8 mouse cellular contexts compared by ENCODE assay signal in genomic region chr16:32877343-32878156, GRCm38 (mm10). TPM values are rescaled to one million over a fixed set of nuclear protein-coding genes. Genes with fewer than 3 reads are reported as not detected.
DNase-seq lines count a peak whose midpoint lies in the region; ATAC-seq and TF ChIP-seq lines count a peak whose summit lies in the region.

Gene Fyttd1 (plus strand): TSS chr16:32877500.
Gene Rubcn (minus strand): TSS chr16:32877766.

- WGBS in forebrain, embryonic 12.5 days: 3% methylated on average over 80 of the region's 83 CpGs
- under 1% methylated on average over 77 of the region's 83 CpGs for WGBS in heart, postnatal 0 days
- 0% methylated on average over 75 of the region's 83 CpGs for WGBS in liver, postnatal 0 days (ENCODE audit: insufficient replicate concordance)
- under 1% methylated on average over 74 of the region's 83 CpGs for WGBS in neural tube, embryonic 14.5 days

- peaks cover 39% of the 10 kb centered on the region for H3K79me2 ChIP-seq in CH12.LX (replicated peaks; ENCODE audit: control insufficient read depth, extremely low read depth, insufficient read depth, poor library complexity, severe bottlenecking)

- peak within 1 kb of the TSS; percentile 40 for H3K27ac ChIP-seq in CH12.LX (ENCODE audit: insufficient read depth, low read depth)
- peak within 1 kb of the TSS; percentile 81 for H3K27ac ChIP-seq in forebrain, embryonic 12.5 days
- peak within 1 kb of the TSS; percentile 97 for H3K27ac ChIP-seq in heart, postnatal 0 days (ENCODE audit: low read depth)
- H3K27ac ChIP-seq in liver, postnatal 0 days (ENCODE audit: low read depth): peak within 1 kb of the TSS; percentile 86
- peak within 1 kb of the TSS; percentile 80 for H3K27ac ChIP-seq in neural tube, embryonic 14.5 days (ENCODE audit: low read depth, low read length)

- TF ChIP-seq EP300 in CH12.LX (IDR thresholded peaks at IDR 0.05; ENCODE audit: low read length): no peak
- peak; percentile 69; the same call in 1 of the 2 replicates for TF ChIP-seq EP300 in heart, postnatal 0 days (IDR thresholded peaks at IDR 0.05; ENCODE audit: low read depth)
- no peak for TF ChIP-seq EP300 in liver, postnatal 0 days (IDR thresholded peaks at IDR 0.05; ENCODE audit: low read depth)

- dilution Hi-C loops in CH12.LX (cut with MboI; ENCODE audit: extremely low pct_ligation_motif_present, extremely low pct_unique_long_range_greater_than_20kb, low sequenced_read_pairs): no loop called here

- peak; percentile 92; the same call in 1 of the 2 replicates for TF ChIP-seq POLR2A in CH12.LX (IDR thresholded peaks at IDR 0.05; ENCODE audit: low read depth, low read length)

- TF ChIP-seq CTCF in CH12.LX (conservative IDR thresholded peaks at IDR 0.05 in 1 of 2, IDR thresholded peaks at IDR 0.05 in 1 of 2; ENCODE audit: low read depth in 2 of 2, low read length in 2 of 2): peak in 1 of 2 experiments; percentile 74; a peak in 2 of 4 replicates
- TF ChIP-seq CTCF in heart, postnatal 0 days (IDR thresholded peaks at IDR 0.05; ENCODE audit: low read depth): peak; percentile 51
- peak; percentile 62 for TF ChIP-seq CTCF in liver, postnatal 0 days (IDR thresholded peaks at IDR 0.05; ENCODE audit: low read depth)

- peak; percentile 97 for ATAC-seq in forebrain, embryonic 12.5 days (ENCODE audit: low FRiP score)
- peak; percentile 98 for ATAC-seq in heart, postnatal 0 days (ENCODE audit: insufficient read depth, low read depth)
- ATAC-seq in liver, postnatal 0 days: peak; percentile 97
- ATAC-seq in neural tube, embryonic 14.5 days (ENCODE audit: low read depth): peak; percentile 97

- H3K27me3 ChIP-seq in CH12.LX (replicated peaks): no peaks in the 10 kb centered on the region
- no peaks in the 10 kb centered on the region for H3K27me3 ChIP-seq in forebrain, embryonic 12.5 days
- no peaks in the 10 kb centered on the region for H3K27me3 ChIP-seq in heart, postnatal 0 days (ENCODE audit: control insufficient read depth, insufficient read depth, low read length)
- no peaks in the 10 kb centered on the region for H3K27me3 ChIP-seq in liver, postnatal 0 days (ENCODE audit: insufficient read depth, low read length)
- peaks cover 2% of the 10 kb centered on the region; the same call in 1 of the 2 replicates for H3K27me3 ChIP-seq in neural tube, embryonic 14.5 days (ENCODE audit: control insufficient read depth, insufficient read depth, low read length)

- TF ChIP-seq RAD21 in CH12.LX (IDR thresholded peaks at IDR 0.05; ENCODE audit: low read depth, low read length): no peak; the same call in 1 of the 2 replicates

- H3K9ac ChIP-seq in CH12.LX (ENCODE audit: insufficient read depth, low read depth): peak within 1 kb of the TSS; percentile 94
- peak within 1 kb of the TSS; percentile 87 for H3K9ac ChIP-seq in forebrain, embryonic 12.5 days
- peak within 1 kb of the TSS; percentile 96 for H3K9ac ChIP-seq in heart, postnatal 0 days (replicated peaks; ENCODE audit: low read depth, low read length)
- H3K9ac ChIP-seq in liver, postnatal 0 days (replicated peaks): peak within 1 kb of the TSS; percentile 87
- H3K9ac ChIP-seq in neural tube, embryonic 14.5 days (replicated peaks; ENCODE audit: low read depth, low read length): peak within 1 kb of the TSS; percentile 82

- peak within 1 kb of the TSS; percentile 76 to 94 (median 90) for H3K4me3 ChIP-seq in CH12.LX (replicated peaks in 1 of 3; ENCODE audit: low read depth in 2 of 3, low read length in 2 of 3, poor library complexity in 1 of 3)
- H3K4me3 ChIP-seq in forebrain, embryonic 12.5 days (replicated peaks): peak within 1 kb of the TSS; percentile 94
- peak within 1 kb of the TSS; percentile 98 for H3K4me3 ChIP-seq in heart, postnatal 0 days (ENCODE audit: low read depth, low read length)
- peak within 1 kb of the TSS; percentile 75 for H3K4me3 ChIP-seq in liver, postnatal 0 days (ENCODE audit: low read depth, low read length)
- H3K4me3 ChIP-seq in neural tube, embryonic 14.5 days (ENCODE audit: low read depth, low read length): peak within 1 kb of the TSS; percentile 85

- no peaks in the 10 kb centered on the region for H3K9me3 ChIP-seq in CH12.LX (replicated peaks; ENCODE audit: low read length)
- no peaks in the 10 kb centered on the region for H3K9me3 ChIP-seq in forebrain, embryonic 12.5 days
- H3K9me3 ChIP-seq in heart, postnatal 0 days (replicated peaks; ENCODE audit: control insufficient read depth, low read length): no peaks in the 10 kb centered on the region
- no peaks in the 10 kb centered on the region for H3K9me3 ChIP-seq in liver, postnatal 0 days (ENCODE audit: low read length)
- no peaks in the 10 kb centered on the region for H3K9me3 ChIP-seq in neural tube, embryonic 14.5 days (ENCODE audit: control insufficient read depth, low read length)

- peak; percentile 93 for DNase-seq in CH12.LX (ENCODE audit: extremely low read depth)
- DNase-seq in c-Kit-positive CD71-positive TER-119-negative erythroid progenitor cells, embryonic 14.5 days (ENCODE audit: low read depth): peak; percentile 85
- DNase-seq in heart, postnatal 0 days (ENCODE audit: low spot score): peak; percentile 93
- peak; percentile 97 to 98 for DNase-seq in kidney, postnatal 4 days
- peak; percentile 95 for DNase-seq in liver, postnatal 0 days
- peak; percentile 95 for DNase-seq in testis, postnatal 10 days (ENCODE audit: low spot score)

- in situ Hi-C loops in CH12.LX (cut with MboI; ENCODE audit: low pct_ligation_motif_present, low pct_unique_long_range_greater_than_20kb, low sequenced_read_pairs): no loop called here

- peaks cover 3 to 32% of the 10 kb centered on the region in 2 experiments for H3K36me3 ChIP-seq in CH12.LX (replicated peaks in 1 of 2; ENCODE audit: control insufficient read depth in 1 of 2, insufficient read depth in 1 of 2, low read length in 1 of 2)
- H3K36me3 ChIP-seq in forebrain, embryonic 12.5 days (replicated peaks): no peaks in the 10 kb centered on the region
- no peaks in the 10 kb centered on the region for H3K36me3 ChIP-seq in heart, postnatal 0 days (replicated peaks; ENCODE audit: control insufficient read depth, insufficient read depth, low read length)
- no peaks in the 10 kb centered on the region for H3K36me3 ChIP-seq in liver, postnatal 0 days (replicated peaks; ENCODE audit: insufficient read depth, low read length)
- no peaks in the 10 kb centered on the region for H3K36me3 ChIP-seq in neural tube, embryonic 14.5 days (ENCODE audit: control insufficient read depth, insufficient read depth, low read length)

- peaks cover 12 to 74% of the 10 kb centered on the region in 2 experiments for H3K4me1 ChIP-seq in CH12.LX (ENCODE audit: control insufficient read depth in 1 of 2, insufficient read depth in 2 of 2)
- H3K4me1 ChIP-seq in forebrain, embryonic 12.5 days: peaks cover 13% of the 10 kb centered on the region
- H3K4me1 ChIP-seq in heart, postnatal 0 days (ENCODE audit: control insufficient read depth, insufficient read depth): peaks cover 22% of the 10 kb centered on the region
- peaks cover 16% of the 10 kb centered on the region for H3K4me1 ChIP-seq in liver, postnatal 0 days (ENCODE audit: insufficient read depth)
- H3K4me1 ChIP-seq in neural tube, embryonic 14.5 days (ENCODE audit: control insufficient read depth, insufficient read depth, low read length): peaks cover 16% of the 10 kb centered on the region

- peak within 1 kb of the TSS; percentile 79 for H3K4me2 ChIP-seq in CH12.LX (ENCODE audit: insufficient read depth, low read depth, poor library complexity, severe bottlenecking)
- peak within 1 kb of the TSS; percentile 90 for H3K4me2 ChIP-seq in forebrain, embryonic 12.5 days
- H3K4me2 ChIP-seq in heart, postnatal 0 days (ENCODE audit: low read depth, low read length): peak within 1 kb of the TSS; percentile 91
- peak within 1 kb of the TSS; percentile 92 for H3K4me2 ChIP-seq in liver, postnatal 0 days (ENCODE audit: low read depth, low read length)
- H3K4me2 ChIP-seq in neural tube, embryonic 14.5 days (ENCODE audit: low read depth, low read length): peak within 1 kb of the TSS; percentile 81

TF ChIP-seq in CH12.LX, 34 proteins besides CTCF, POLR2A, EP300 and RAD21 (continues in another document):
- TF ChIP-seq GABPA (IDR thresholded peaks at IDR 0.05; ENCODE audit: insufficient replicate concordance, low read depth, low read length): peak; percentile 74
- peak; percentile 38; the same call in 1 of the 2 replicates for TF ChIP-seq RCOR1 (conservative IDR thresholded peaks at IDR 0.05; ENCODE audit: low read depth, low read length)
- peak; percentile 65; the same call in 1 of the 2 replicates for TF ChIP-seq POLR2AphosphoS2 (IDR thresholded peaks at IDR 0.05; ENCODE audit: low read depth, low read length)
- peak; percentile 98 for TF ChIP-seq SIN3A (IDR thresholded peaks at IDR 0.05; ENCODE audit: low read length)
- TF ChIP-seq ZKSCAN1 (IDR thresholded peaks at IDR 0.05; ENCODE audit: borderline replicate concordance, low read depth, low read length): no peak
- peak; percentile 70 for TF ChIP-seq MEF2A (IDR thresholded peaks at IDR 0.05; ENCODE audit: borderline replicate concordance, low read depth, low read length)
- peak; percentile 99 for TF ChIP-seq MAZ (IDR thresholded peaks at IDR 0.05; ENCODE audit: low read depth, low read length)
- TF ChIP-seq UBTF (IDR thresholded peaks at IDR 0.05; ENCODE audit: low read depth, low read length): peak; percentile 78
- TF ChIP-seq MAX (IDR thresholded peaks at IDR 0.05; ENCODE audit: low read length): peak; percentile 71; the same call in 1 of the 2 replicates

RNA-seq across cellular contexts. Expression of gene Fyttd1, which starts in this region (rescaled TPM):
- 163 and 168 TPM in 2 replicates for total RNA-seq in CH12.LX (2012; rRNA removed)
- 264 and 297 TPM in 2 replicates for total RNA-seq in CH12.LX (2014; rRNA removed)
- 148 and 164 TPM in 2 replicates for polyA plus RNA-seq in CH12.LX (2012; ENCODE audit: insufficient read length, low read depth)
- polyA plus RNA-seq in forebrain, embryonic 12.5 days (2016; fragmentation: Nextera tagmentation; extraction: Ambion mirVana): 122 and 125 TPM in 2 replicates
- total RNA-seq in heart, postnatal 0 days (2014; rRNA removed; ENCODE audit: low replicate concordance): 60.7 and 75.8 TPM in 2 replicates
- polyA plus RNA-seq in heart, postnatal 0 days (2015; fragmentation: Nextera tagmentation; extraction: Ambion mirVana): 118 and 120 TPM in 2 replicates
- 36.6 and 40.6 TPM in 2 replicates for polyA plus RNA-seq in liver, postnatal 0 days (2015; fragmentation: Nextera tagmentation; extraction: Ambion mirVana)
- polyA plus RNA-seq in neural tube, embryonic 14.5 days (2014; fragmentation: Nextera tagmentation; extraction: Ambion mirVana): 136 and 147 TPM in 2 replicates

RNA-seq across cellular contexts. Expression of gene Rubcn, which starts in this region (rescaled TPM):
- total RNA-seq in CH12.LX (2012; rRNA removed) (21.0 and 28.0 TPM in 2 replicates), CH12.LX (2014; rRNA removed) (38.3 and 40.4 TPM in 2 replicates)
- 22.2 and 27.7 TPM in 2 replicates for polyA plus RNA-seq in CH12.LX (2012; ENCODE audit: insufficient read length, low read depth)
- polyA plus RNA-seq in forebrain, embryonic 12.5 days (2016; fragmentation: Nextera tagmentation; extraction: Ambion mirVana): 26.5 and 27.4 TPM in 2 replicates
- total RNA-seq in heart, postnatal 0 days (2014; rRNA removed; ENCODE audit: low replicate concordance): 53.5 and 66.7 TPM in 2 replicates
- polyA plus RNA-seq in heart, postnatal 0 days (2015; fragmentation: Nextera tagmentation; extraction: Ambion mirVana): 12.5 and 14.7 TPM in 2 replicates
- 4.0 and 4.3 TPM in 2 replicates for polyA plus RNA-seq in liver, postnatal 0 days (2015; fragmentation: Nextera tagmentation; extraction: Ambion mirVana)
- polyA plus RNA-seq in neural tube, embryonic 14.5 days (2014; fragmentation: Nextera tagmentation; extraction: Ambion mirVana): 29.1 and 34.0 TPM in 2 replicates

Comparison
In these comparisons a context has a peak if more than half of its experiments do, and no peak if none do; other contexts are left out.
1. Peak in every context shown above with its lines: DNase-seq, ATAC-seq, H3K4me3 ChIP-seq and H3K27ac ChIP-seq.
2. H3K27ac ChIP-seq: peak in every context shown above with its lines; median percentile 97 in heart, postnatal 0 days; 86 in liver, postnatal 0 days; 81 in forebrain, embryonic 12.5 days; 80 in neural tube, embryonic 14.5 days; 40 in CH12.LX.